Mouse (Mus musculus) forebrain, embryonic 14.5 days (tissue): Measurements from ENCODE around the gene Arfgap3. TPM values are rescaled to one million over a fixed set of nuclear protein-coding genes. Genes with fewer than 3 reads are reported as not detected.
"Not testable (repeated sequence)": the region's sequence is repeated elsewhere in the genome, so short reads cannot be mapped to it uniquely, and the experiment has no call there.

Source experiments
- ATAC-seq: fragments of 200-750 bp; cut with Nextera tagmentation; 2 replicates; pipeline ENCODE4 v1.8.0; 2017; ENCODE audit warnings: mild to moderate bottlenecking, moderate library complexity
- DNase-seq: peaks from one replicate; pipeline ENCODE4 v3.0.0-alpha.2; 2015; ENCODE audit warnings: low spot score
- H3K27ac ChIP-seq: fragments of 300-500 bp; sonication (generic); 2 replicates; pipeline ENCODE4 v1.5.1; 2014; ENCODE audit warnings: low read depth, mild to moderate bottlenecking, control low read depth, low read length, moderate library complexity
- H3K27me3 ChIP-seq: fragments of 300-500 bp; sonication (generic); replicated peaks from 2 replicates; pipeline ENCODE4 v1.6.1; 2014; ENCODE audit warnings: low read length, control low read depth, mixed read lengths; ENCODE audit not compliant: control insufficient read depth, insufficient read depth
- H3K36me3 ChIP-seq: fragments of 300-500 bp; sonication (generic); 2 replicates; pipeline ENCODE4 v1.6.1; 2014; ENCODE audit warnings: low read length, control low read depth; ENCODE audit not compliant: control insufficient read depth, insufficient read depth
- H3K4me1 ChIP-seq: fragments of 300-500 bp; sonication (generic); 2 replicates; pipeline ENCODE4 v1.6.1; 2014; ENCODE audit warnings: antibody characterized with exemption, low read length, control low read depth; ENCODE audit not compliant: control insufficient read depth, insufficient read depth
- H3K4me2 ChIP-seq: fragments of 300-500 bp; sonication (generic); 2 replicates; pipeline ENCODE4 v1.6.1; 2014; ENCODE audit warnings: mild to moderate bottlenecking, control low read depth, low read length
- H3K4me3 ChIP-seq: fragments of 300-500 bp; sonication (generic); 2 replicates; pipeline ENCODE4 v1.5.1; 2014; ENCODE audit warnings: low read depth, low read length, control low read depth
- H3K9ac ChIP-seq: fragments of 300-500 bp; sonication (generic); 2 replicates; pipeline ENCODE4 v1.6.1; 2014; ENCODE audit warnings: mild to moderate bottlenecking, low read length, control low read depth, moderate library complexity
- H3K9me3 ChIP-seq: fragments of 300-500 bp; sonication (generic); replicated peaks from 2 replicates; pipeline ENCODE4 v1.6.1; 2016; ENCODE audit warnings: low read length, control low read depth, mixed read lengths; ENCODE audit not compliant: control insufficient read depth
- WGBS: fragments of 180-500 bp; shearing (Covaris S2); extraction: QIAGEN DNeasy Blood & Tissue Kit; methylation state at CpG from one replicate; pipeline ENCODE4 v1.1.7; 2014; 5-methylcytosine and 5-hydroxymethylcytosine counted together
- polyA plus RNA-seq: library from polyadenylated mRNA; unstranded; fragments of >200 nt; fragmentation: Nextera tagmentation; extraction: Ambion mirVana; gene quantifications from 2 replicates; pipeline ENCODE4 v1.2.1, GENCODE M21; 2014

Arfgap3 gene
- polyA plus RNA-seq, 1 experiment from 2014 or later, result 40.0 TPM

- Histone ChIP-seq H3K4me1 (no peaks in the 10 kb centered on the region), H3K4me3 (no peak overlapping the region), H3K9ac (no peak overlapping the region), H3K4me2 (no peak overlapping the region), H3K27me3 (no peaks in the 10 kb centered on the region), H3K27ac (no peak overlapping the region), H3K36me3 (peaks cover 41% of the 10 kb centered on the region; the same call in 1 of the 2 replicates), H3K9me3 (no peaks in the 10 kb centered on the region)
- ATAC-seq (no peak), DNase-seq (no peak)
- 77% methylated on average over 8 of the region's 8 CpGs for WGBS
Measured at GRCm38 (mm10) chr15:83337903-83338870, 11.9 kb downstream of the Arfgap3 start.

GRCm38 (mm10) chr15:83332373-83332772 is 17.7 kb downstream of the Arfgap3 start:
- Histone ChIP-seq H3K27ac (no peak overlapping the region), H3K4me2 (no peak overlapping the region), H3K9ac (no peak overlapping the region), H3K9me3 (no peaks in the 10 kb centered on the region), H3K36me3 (peaks cover 65% of the 10 kb centered on the region), H3K27me3 (no peaks in the 10 kb centered on the region), H3K4me3 (no peak overlapping the region), H3K4me1 (no peaks in the 10 kb centered on the region)
- ATAC-seq, result no peak
- whole genome bisulfite sequencing, result 75% methylated on average over 3 of the region's 3 CpGs
- no peak for DNase-seq

- Histone ChIP-seq H3K4me1 (no peaks in the 10 kb centered on the region), H3K36me3 (peaks cover 67% of the 10 kb centered on the region), H3K27ac (no peak overlapping the region), H3K27me3 (no peaks in the 10 kb centered on the region), H3K9me3 (no peaks in the 10 kb centered on the region), H3K4me3 (no peak overlapping the region), H3K4me2 (no peak overlapping the region), H3K9ac (no peak overlapping the region)
- WGBS, result 90% methylated on average over 5 of the region's 5 CpGs
- no peak for ATAC-seq
- DNase-seq, result no peak
Measured at GRCm38 (mm10) chr15:83328952-83329351, 21.1 kb downstream of the Arfgap3 start.

- no peaks in the 10 kb centered on the region for H3K9me3 ChIP-seq
- no peaks in the 10 kb centered on the region for H3K27me3 ChIP-seq
- no peak overlapping the region for H3K4me2 ChIP-seq
- WGBS, result 96% methylated on average over 2 of the region's 2 CpGs
- peaks cover 48% of the 10 kb centered on the region for H3K36me3 ChIP-seq
- no peak overlapping the region for H3K27ac ChIP-seq
- ATAC-seq (no peak), DNase-seq (no peak)
- H3K9ac ChIP-seq, result no peak overlapping the region
- no peak overlapping the region for H3K4me3 ChIP-seq
- no peaks in the 10 kb centered on the region for H3K4me1 ChIP-seq
Measured at GRCm38 (mm10) chr15:83323071-83323470, 27.0 kb downstream of the Arfgap3 start.

GRCm38 (mm10) chr15:83314914-83315313 is 35.1 kb downstream of the Arfgap3 start:
- H3K36me3 ChIP-seq, result peaks cover 48% of the 10 kb centered on the region
- ATAC-seq, result no peak

GRCm38 (mm10) chr15:83309878-83310277 is 40.2 kb downstream of the Arfgap3 start:
- H3K27ac ChIP-seq, result no peak overlapping the region
- ATAC-seq (no peak), DNase-seq (no peak)
- no peak overlapping the region for H3K9ac ChIP-seq
- peaks cover 68% of the 10 kb centered on the region for H3K36me3 ChIP-seq
- H3K27me3 ChIP-seq, result no peaks in the 10 kb centered on the region
- H3K9me3 ChIP-seq, result no peaks in the 10 kb centered on the region
- 89% methylated on average over 5 of the region's 5 CpGs for WGBS
- H3K4me1 ChIP-seq, result no peaks in the 10 kb centered on the region
- H3K4me2 ChIP-seq, result no peak overlapping the region
- H3K4me3 ChIP-seq, result no peak overlapping the region

More at GRCm38 (mm10) chr15:83314914-83315313, 35.1 kb downstream of the Arfgap3 start:
- Histone ChIP-seq H3K27ac (no peak overlapping the region), H3K4me1 (no peaks in the 10 kb centered on the region), H3K9ac (no peak overlapping the region), H3K9me3 (no peaks in the 10 kb centered on the region), H3K4me3 (no peak overlapping the region), H3K27me3 (no peaks in the 10 kb centered on the region), H3K4me2 (no peak overlapping the region)
- no peak for DNase-seq
- 71% methylated on average over 1 of the region's 1 CpGs for WGBS

GRCm38 (mm10) chr15:83308708-83309107 is 41.3 kb downstream of the Arfgap3 start:
- H3K4me1 ChIP-seq, H3K9ac ChIP-seq, H3K4me2 ChIP-seq, H3K27ac ChIP-seq, H3K27me3 ChIP-seq, DNase-seq, H3K4me3 ChIP-seq, ATAC-seq, H3K9me3 ChIP-seq: not testable (repeated sequence)
- peaks cover 64% of the 10 kb centered on the region for H3K36me3 ChIP-seq
- 86% methylated on average over 1 of the region's 1 CpGs for WGBS

- no peak overlapping the region for H3K4me3 ChIP-seq
- no peak overlapping the region for H3K27ac ChIP-seq
- 90% methylated on average over 12 of the region's 12 CpGs for WGBS
- no peaks in the 10 kb centered on the region for H3K27me3 ChIP-seq
- peaks cover 50% of the 10 kb centered on the region for H3K36me3 ChIP-seq
- H3K4me2 ChIP-seq, result no peak overlapping the region
- no peaks in the 10 kb centered on the region for H3K9me3 ChIP-seq
- ATAC-seq (no peak), DNase-seq (no peak)
- H3K4me1 ChIP-seq, result no peaks in the 10 kb centered on the region
- H3K9ac ChIP-seq, result no peak overlapping the region
Measured at GRCm38 (mm10) chr15:83306181-83306580, 43.9 kb downstream of the Arfgap3 start.
